ENCODE assay signal across 10 mouse cellular contexts in the genomic region with DNA sequence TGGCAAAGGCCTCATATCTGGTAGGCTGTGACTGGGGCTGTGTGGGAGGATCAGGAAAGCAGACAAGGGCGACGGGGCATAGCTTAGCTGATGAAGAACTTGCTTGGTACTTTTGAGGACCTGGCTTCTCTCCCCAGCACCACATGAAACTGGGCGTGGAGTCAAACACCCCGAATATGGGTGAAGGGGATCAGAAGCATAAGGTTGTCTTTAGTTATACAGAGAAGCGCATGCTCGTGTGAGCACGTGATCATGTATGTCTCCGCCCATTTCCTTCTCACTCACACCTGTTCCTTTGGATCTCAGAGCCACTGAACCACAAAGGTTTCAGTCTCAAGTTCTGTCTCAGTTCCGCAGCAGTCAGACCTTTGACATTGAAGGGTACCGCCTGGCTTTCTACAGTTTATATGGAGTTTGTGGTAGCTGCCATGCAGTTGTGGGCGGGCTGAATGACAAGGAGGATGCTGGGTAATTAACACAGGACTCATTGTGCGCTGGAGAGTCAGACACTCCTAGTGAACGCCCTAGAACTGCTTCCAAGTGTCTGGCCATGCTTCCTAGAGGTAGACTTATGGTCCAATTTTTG. TPM values are rescaled to one million over a fixed set of nuclear protein-coding genes. Genes with fewer than 3 reads are reported as not detected.
DNase-seq lines count a peak whose midpoint lies in the region; ATAC-seq and TF ChIP-seq lines count a peak whose summit lies in the region.
"Had no signal": no experiment of that assay in that cellular context is flagged by ENCODE, and none has a peak within 500 bp of the region (broad histone marks: within the 10 kb centered on the region; RNA-seq: fewer than 3 reads in every experiment).

No protein-coding gene starts in this region.

- no peak overlapping the region for H3K4me3 ChIP-seq in liver, postnatal 0 days (ENCODE audit: low read depth, low read length)
- H3K4me3 ChIP-seq in liver, embryonic 11.5 days (ENCODE audit: low read depth, low read length), result no peak overlapping the region
- H3K4me3 ChIP-seq in megakaryocyte, embryonic 14.5 days (replicated peaks), result peak overlapping the region; percentile 70
- H3K4me3 ChIP-seq: limb, embryonic 13.5 days had no signal

- H3K27me3 ChIP-seq in liver, postnatal 0 days (ENCODE audit: insufficient read depth, low read length), result no peaks in the 10 kb centered on the region
- H3K27me3 ChIP-seq in liver, embryonic 11.5 days (replicated peaks; ENCODE audit: control insufficient read depth, insufficient read depth, low read length), result peaks cover 5% of the 10 kb centered on the region; the same call in 1 of the 2 replicates
- peaks cover 30% of the 10 kb centered on the region for H3K27me3 ChIP-seq in megakaryocyte, embryonic 14.5 days (replicated peaks)

- peak; percentile 26 for DNase-seq in liver, postnatal 0 days
- no peak for DNase-seq in liver, embryonic 11.5 days (ENCODE audit: low spot score)
- peak; percentile 97 for DNase-seq in induced T-regulatory cell, adult 2 months (ENCODE audit: low read depth)
- peak; percentile 83 to 90 for DNase-seq in thymus, postnatal 36 days
- DNase-seq in frontal cortex, postnatal 14 days (ENCODE audit: low spot score in 2 of 2), result no peak
- no peak for DNase-seq in urinary bladder, adult 18-20 months (ENCODE audit: low spot score in 2 of 2)
- DNase-seq in gastrocnemius, postnatal 14 days, result no peak
- DNase-seq: adrenal gland, postnatal 25 days had no signal

- no peak overlapping the region for H3K4me2 ChIP-seq in liver, postnatal 0 days (ENCODE audit: low read depth, low read length)
- H3K4me2 ChIP-seq in liver, embryonic 11.5 days, result no peak overlapping the region
- H3K4me2 ChIP-seq: limb, embryonic 13.5 days had no signal

- TF ChIP-seq EP300 in liver, postnatal 0 days (IDR thresholded peaks at IDR 0.05; ENCODE audit: low read depth), result no peak

- H3K27ac ChIP-seq in liver, postnatal 0 days (ENCODE audit: low read depth), result peak overlapping the region; percentile 57; the same call in 1 of the 2 replicates
- no peak overlapping the region for H3K27ac ChIP-seq in liver, embryonic 11.5 days (ENCODE audit: low read depth, low read length)
- H3K27ac ChIP-seq: limb, embryonic 13.5 days had no signal

- 50% methylated on average over 13 of the region's 13 CpGs for WGBS in liver, postnatal 0 days (ENCODE audit: insufficient replicate concordance)
- 70% methylated on average over 13 of the region's 13 CpGs for WGBS in liver, embryonic 11.5 days

- H3K4me1 ChIP-seq in liver, postnatal 0 days (ENCODE audit: insufficient read depth), result peaks cover 12% of the 10 kb centered on the region; the same call in 1 of the 2 replicates
- peaks cover 6% of the 10 kb centered on the region for H3K4me1 ChIP-seq in liver, embryonic 11.5 days (replicated peaks; ENCODE audit: control insufficient read depth, insufficient read depth, low read length)
- peaks cover 50% of the 10 kb centered on the region for H3K4me1 ChIP-seq in megakaryocyte, embryonic 14.5 days

- peak; percentile 59 for ATAC-seq in liver, postnatal 0 days
- no peak for ATAC-seq in liver, embryonic 11.5 days (replicated peaks; ENCODE audit: low FRiP score)

- no peak overlapping the region for H3K9ac ChIP-seq in liver, postnatal 0 days (replicated peaks)
- no peak overlapping the region for H3K9ac ChIP-seq in liver, embryonic 11.5 days (ENCODE audit: low read depth, low read length)
- H3K9ac ChIP-seq: limb, embryonic 13.5 days had no signal

- H3K36me3 ChIP-seq in liver, postnatal 0 days (replicated peaks; ENCODE audit: insufficient read depth, low read length), result no peaks in the 10 kb centered on the region
- H3K36me3 ChIP-seq in liver, embryonic 11.5 days (ENCODE audit: control insufficient read depth, insufficient read depth, low read length), result no peaks in the 10 kb centered on the region
- H3K36me3 ChIP-seq in megakaryocyte, embryonic 14.5 days (replicated peaks; ENCODE audit: low read length), result no peaks in the 10 kb centered on the region
- H3K36me3 ChIP-seq: limb, embryonic 13.5 days had no signal

- H3K9me3 ChIP-seq in liver, postnatal 0 days (ENCODE audit: low read length), result no peaks in the 10 kb centered on the region
- no peaks in the 10 kb centered on the region for H3K9me3 ChIP-seq in liver, embryonic 11.5 days (ENCODE audit: control insufficient read depth, low read length)
- peaks cover 5% of the 10 kb centered on the region; the same call in 1 of the 2 replicates for H3K9me3 ChIP-seq in megakaryocyte, embryonic 14.5 days
- H3K9me3 ChIP-seq: limb, embryonic 13.5 days had no signal

- TF ChIP-seq CTCF in liver, postnatal 0 days (IDR thresholded peaks at IDR 0.05; ENCODE audit: low read depth), result no peak

- intact Hi-C loops in gastrocnemius, postnatal 14 days (cut with DNase I; ENCODE audit: low total_unique reads), result no loop called here

RNA-seq across cellular contexts. Expression of a gene that starts 1.9 kb away (rescaled TPM):
- 0.34 and 0.43 TPM in 2 replicates for polyA plus RNA-seq in liver, postnatal 0 days (2015; fragmentation: Nextera tagmentation; extraction: Ambion mirVana)
- 0.38 TPM in 2 replicates for polyA plus RNA-seq in liver, embryonic 11.5 days (2014; fragmentation: Nextera tagmentation; extraction: Ambion mirVana)
- polyA plus RNA-seq in megakaryocyte, embryonic 14.5 days (2012; ENCODE audit: insufficient read depth, low replicate concordance), result 0.44 TPM in 1 of 2 replicates, not detected in the other
- 1 to 10 TPM; 1.0 to 1.7 TPM for total RNA-seq in gastrocnemius, postnatal 14 days (2021)

RNA-seq across cellular contexts. Expression of a gene that starts 49.6 kb away (rescaled TPM):
- 1.1 and 1.3 TPM in 2 replicates for polyA plus RNA-seq in liver, postnatal 0 days (2015; fragmentation: Nextera tagmentation; extraction: Ambion mirVana)
- polyA plus RNA-seq in liver, embryonic 11.5 days (2014; fragmentation: Nextera tagmentation; extraction: Ambion mirVana), result 4.5 and 5.2 TPM in 2 replicates
- 1.2 TPM in 1 of 2 replicates, not detected in the other for polyA plus RNA-seq in megakaryocyte, embryonic 14.5 days (2012; ENCODE audit: insufficient read depth, low replicate concordance)
- 1 to 10 TPM; 1.7 to 2.1 TPM for total RNA-seq in gastrocnemius, postnatal 14 days (2021)

Comparison
In these comparisons a context has a peak if more than half of its experiments do, and no peak if none do; other contexts are left out.
1. DNase-seq: peak in liver, postnatal 0 days (single experiment), induced T-regulatory cell, adult 2 months (single experiment) and thymus, postnatal 36 days (2 of 2); none in liver, embryonic 11.5 days (single experiment), frontal cortex, postnatal 14 days (0 of 2), urinary bladder, adult 18-20 months (0 of 2) and gastrocnemius, postnatal 14 days (single experiment).